Mouse (Mus musculus): ENCODE results near the gene Ccl2.

- TF ChIP-seq POLR2A (IDR thresholded peaks at IDR 0.05; ENCODE audit: low read depth, low read length): no peak
- no peak for TF ChIP-seq CTCF (conservative IDR thresholded peaks at IDR 0.05; ENCODE audit: insufficient read depth, insufficient read length, low read depth, low read length)
These were observed 38.3 kb upstream of the Ccl2 start for GRCm38 (mm10) chr11:81997085-81997484.
